Mouse (Mus musculus): ENCODE results near the gene Trpv4.

DNA sequence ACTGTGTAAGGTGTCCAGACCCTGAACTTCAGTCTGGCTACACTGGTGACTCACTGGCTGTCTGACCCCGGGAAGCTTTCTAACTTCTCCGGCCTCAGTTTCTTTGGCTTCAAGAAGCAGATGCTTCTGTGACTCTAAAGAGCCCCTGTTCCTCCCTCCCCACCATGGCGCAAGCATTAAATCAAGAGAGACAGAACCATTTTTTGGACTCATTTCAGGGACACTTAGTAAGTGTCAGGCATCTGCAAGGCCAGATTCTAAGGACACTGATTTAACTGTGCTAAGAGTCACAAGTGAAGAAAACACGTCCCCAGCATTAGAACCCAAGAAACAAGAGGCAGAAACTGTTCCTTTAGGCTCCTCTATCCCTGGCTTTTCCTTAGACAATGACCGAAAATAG lies 27.8 kb upstream of the Trpv4 start:
- TF ChIP-seq CTCF (IDR thresholded peaks at IDR 0.05; ENCODE audit: low read depth) (no peak), EP300 (optimal IDR thresholded peaks at IDR 0.05) (no peak)
